Mouse (Mus musculus) limb, embryonic 15.5 days (tissue): ENCODE results near the gene Spats2. TPM values are rescaled to one million over a fixed set of nuclear protein-coding genes. Genes with fewer than 3 reads are reported as not detected.

ENCODE experiments used
- ATAC-seq: fragments of 200-750 bp; cut with Nextera tagmentation; 2 replicates; pipeline ENCODE4 v1.8.0; 2017; ENCODE audit warnings: low read depth, moderate TSS enrichment; ENCODE audit not compliant: insufficient number of reproducible peaks, low FRiP score, low TSS enrichment
- H3K27ac ChIP-seq: fragments of 300-500 bp; sonication (generic); 2 replicates; pipeline ENCODE4 v1.5.1; 2015; ENCODE audit warnings: moderate library complexity, mild to moderate bottlenecking, inconsistent platforms
- H3K27me3 ChIP-seq: fragments of 300-500 bp; sonication (generic); 2 replicates; pipeline ENCODE4 v1.6.1; 2015; ENCODE audit warnings: inconsistent platforms
- H3K36me3 ChIP-seq: fragments of 300-500 bp; sonication (generic); 2 replicates; pipeline ENCODE4 v1.6.1; 2015; ENCODE audit warnings: inconsistent platforms
- H3K4me1 ChIP-seq: fragments of 300-500 bp; sonication (generic); 2 replicates; pipeline ENCODE4 v1.6.1; 2015; ENCODE audit warnings: inconsistent platforms
- H3K4me2 ChIP-seq: fragments of 300-500 bp; sonication (generic); 2 replicates; pipeline ENCODE4 v1.6.1; 2015; ENCODE audit warnings: mild to moderate bottlenecking, inconsistent platforms
- H3K4me3 ChIP-seq: fragments of 300-500 bp; sonication (generic); 2 replicates; pipeline ENCODE4 v1.5.1; 2015; ENCODE audit warnings: mild to moderate bottlenecking, inconsistent platforms
- H3K9ac ChIP-seq: fragments of 300-500 bp; sonication (generic); 2 replicates; pipeline ENCODE4 v1.6.1; 2015; ENCODE audit warnings: inconsistent platforms
- H3K9me3 ChIP-seq: fragments of 300-500 bp; sonication (generic); 2 replicates; pipeline ENCODE4 v1.6.1; 2016; ENCODE audit warnings: inconsistent platforms
- WGBS: fragments of 180-500 bp; shearing (Covaris S2); methylation state at CpG from one replicate; pipeline ENCODE4 v1.1.7; 2015; 5-methylcytosine and 5-hydroxymethylcytosine counted together
- polyA plus RNA-seq: library from polyadenylated mRNA; unstranded; fragments of >200 nt; fragmentation: Nextera tagmentation; extraction: Ambion mirVana; gene quantifications from 2 replicates; pipeline ENCODE4 v1.2.1, GENCODE M21; 2015

The Spats2 gene
- polyA plus RNA-seq, 1 experiment from 2014 or later = 33.1 TPM

- Histone ChIP-seq H3K9ac (no peak overlapping the region), H3K36me3 (no peaks in the 10 kb centered on the region), H3K27me3 (peaks cover 100% of the 10 kb centered on the region), H3K9me3 (no peaks in the 10 kb centered on the region), H3K4me3 (peak overlapping the region; percentile 32), H3K4me2 (peak overlapping the region; percentile 49), H3K4me1 (peaks cover 19% of the 10 kb centered on the region), H3K27ac (no peak overlapping the region)
- under 1% methylated on average over 27 of the region's 27 CpGs for WGBS
- no peak for ATAC-seq
Observed at GRCm38 (mm10) chr15:99088292-99088691, 37.4 kb upstream of the Spats2 start.

- no peaks in the 10 kb centered on the region for H3K36me3 ChIP-seq
- H3K9me3 ChIP-seq = no peaks in the 10 kb centered on the region
- no peak overlapping the region for H3K4me2 ChIP-seq
- H3K27ac ChIP-seq = no peak overlapping the region
- 18% methylated on average over 14 of the region's 14 CpGs for WGBS
- H3K9ac ChIP-seq = no peak overlapping the region
- peaks cover 27% of the 10 kb centered on the region for H3K4me1 ChIP-seq
- peaks cover 100% of the 10 kb centered on the region for H3K27me3 ChIP-seq
- no peak for ATAC-seq
- H3K4me3 ChIP-seq = no peak overlapping the region
Observed at GRCm38 (mm10) chr15:99089069-99089468, 36.6 kb upstream of the Spats2 start.

GRCm38 (mm10) chr15:99092870-99093269, 32.8 kb upstream of the Spats2 start, which contains the start of gene Dnajc22:
Gene Dnajc22, plus strand, starts transcription at chr15:99093170.
- ATAC-seq = no peak
- peak within 1 kb of the TSS; percentile 65 for H3K4me2 ChIP-seq
- H3K36me3 ChIP-seq = no peaks in the 10 kb centered on the region
- H3K9me3 ChIP-seq = no peaks in the 10 kb centered on the region
- H3K4me1 ChIP-seq = peaks cover 50% of the 10 kb centered on the region
- peak within 1 kb of the TSS; percentile 14; the same call in 1 of the 2 replicates for H3K9ac ChIP-seq
- peaks cover 96% of the 10 kb centered on the region for H3K27me3 ChIP-seq
- no peak within 1 kb of the TSS for H3K27ac ChIP-seq
- 37% methylated on average over 8 of the region's 8 CpGs for WGBS
- H3K4me3 ChIP-seq = peak within 1 kb of the TSS; percentile 41

GRCm38 (mm10) chr15:99093291-99094258, 32.1 kb upstream of the Spats2 start:
- 2% methylated on average over 55 of the region's 56 CpGs for WGBS
- H3K36me3 ChIP-seq = no peaks in the 10 kb centered on the region

GRCm38 (mm10) chr15:99094631-99095270, 31.0 kb upstream of the Spats2 start:
- peak overlapping the region; percentile 29; the same call in 1 of the 2 replicates for H3K4me2 ChIP-seq

More at GRCm38 (mm10) chr15:99093291-99094258, 32.1 kb upstream of the Spats2 start:
- ATAC-seq = 0 out of 2 replicates have a peak, but pooled peaks have one; percentile 12
- H3K9me3 ChIP-seq = no peaks in the 10 kb centered on the region
- peak overlapping the region; percentile 65 for H3K4me2 ChIP-seq
- peak overlapping the region; percentile 14; the same call in 1 of the 2 replicates for H3K9ac ChIP-seq
- H3K27ac ChIP-seq = no peak overlapping the region
- peak overlapping the region; percentile 41 for H3K4me3 ChIP-seq
- H3K4me1 ChIP-seq = peaks cover 50% of the 10 kb centered on the region
- H3K27me3 ChIP-seq = peaks cover 96% of the 10 kb centered on the region

GRCm38 (mm10) chr15:99095356-99095755, 30.4 kb upstream of the Spats2 start:
- WGBS = 9% methylated on average over 6 of the region's 6 CpGs
- H3K27ac ChIP-seq = no peak overlapping the region
- H3K36me3 ChIP-seq = no peaks in the 10 kb centered on the region
- H3K4me3 ChIP-seq = no peak overlapping the region
- no peak overlapping the region for H3K4me2 ChIP-seq
- H3K4me1 ChIP-seq = peaks cover 52% of the 10 kb centered on the region
- peaks cover 93% of the 10 kb centered on the region for H3K27me3 ChIP-seq
- ATAC-seq = no peak
- H3K9ac ChIP-seq = no peak overlapping the region
- H3K9me3 ChIP-seq = no peaks in the 10 kb centered on the region

More at GRCm38 (mm10) chr15:99094631-99095270, 31.0 kb upstream of the Spats2 start:
- Histone ChIP-seq H3K9ac (no peak overlapping the region), H3K4me1 (peaks cover 52% of the 10 kb centered on the region), H3K27me3 (peaks cover 96% of the 10 kb centered on the region), H3K27ac (no peak overlapping the region), H3K9me3 (no peaks in the 10 kb centered on the region), H3K4me3 (no peak overlapping the region), H3K36me3 (no peaks in the 10 kb centered on the region)
- WGBS = 1% methylated on average over 27 of the region's 27 CpGs
- ATAC-seq = no peak

- H3K36me3 ChIP-seq = no peaks in the 10 kb centered on the region
- peaks cover 52% of the 10 kb centered on the region for H3K4me1 ChIP-seq
- H3K9me3 ChIP-seq = no peaks in the 10 kb centered on the region
- H3K27ac ChIP-seq = no peak overlapping the region
- 6% methylated on average over 24 of the region's 24 CpGs for WGBS
- ATAC-seq = no peak
- peak overlapping the region; percentile 42 for H3K4me3 ChIP-seq
- peak overlapping the region; percentile 29; the same call in 1 of the 2 replicates for H3K9ac ChIP-seq
- peak overlapping the region; percentile 80 for H3K4me2 ChIP-seq
- H3K27me3 ChIP-seq = peaks cover 85% of the 10 kb centered on the region
Observed at GRCm38 (mm10) chr15:99096061-99096793, 29.5 kb upstream of the Spats2 start.

- H3K36me3 ChIP-seq = no peaks in the 10 kb centered on the region
- H3K4me1 ChIP-seq = peaks cover 52% of the 10 kb centered on the region
- H3K27me3 ChIP-seq = peaks cover 77% of the 10 kb centered on the region
- H3K4me3 ChIP-seq = peak overlapping the region; percentile 42
- H3K27ac ChIP-seq = no peak overlapping the region
- ATAC-seq = no peak
- H3K9me3 ChIP-seq = no peaks in the 10 kb centered on the region
- under 1% methylated on average over 46 of the region's 58 CpGs for WGBS
- H3K9ac ChIP-seq = peak overlapping the region; percentile 29
- peak overlapping the region; percentile 80 for H3K4me2 ChIP-seq
Observed at GRCm38 (mm10) chr15:99096831-99097500, 28.8 kb upstream of the Spats2 start.

- peak overlapping the region; percentile 80 for H3K4me2 ChIP-seq
- no peaks in the 10 kb centered on the region for H3K36me3 ChIP-seq
- ATAC-seq = no peak
- no peaks in the 10 kb centered on the region for H3K9me3 ChIP-seq
- WGBS = under 1% methylated on average over 39 of the region's 39 CpGs
- no peak overlapping the region for H3K27ac ChIP-seq
- peaks cover 52% of the 10 kb centered on the region for H3K4me1 ChIP-seq
- peaks cover 67% of the 10 kb centered on the region for H3K27me3 ChIP-seq
- no peak overlapping the region for H3K9ac ChIP-seq
- peak overlapping the region; percentile 42 for H3K4me3 ChIP-seq
Observed at GRCm38 (mm10) chr15:99097840-99098492, 27.8 kb upstream of the Spats2 start.

- ATAC-seq = no peak
- Histone ChIP-seq H3K4me2 (peak overlapping the region; percentile 80), H3K27ac (no peak overlapping the region), H3K36me3 (no peaks in the 10 kb centered on the region), H3K4me1 (peaks cover 47% of the 10 kb centered on the region), H3K9me3 (no peaks in the 10 kb centered on the region), H3K27me3 (peaks cover 62% of the 10 kb centered on the region), H3K9ac (no peak overlapping the region), H3K4me3 (peak overlapping the region; percentile 42)
- WGBS = 4% methylated on average over 9 of the region's 9 CpGs
Observed at GRCm38 (mm10) chr15:99098493-99098861, 27.2 kb upstream of the Spats2 start.
